17 mouse cellular contexts compared by ENCODE assay signal in the genomic region with DNA sequence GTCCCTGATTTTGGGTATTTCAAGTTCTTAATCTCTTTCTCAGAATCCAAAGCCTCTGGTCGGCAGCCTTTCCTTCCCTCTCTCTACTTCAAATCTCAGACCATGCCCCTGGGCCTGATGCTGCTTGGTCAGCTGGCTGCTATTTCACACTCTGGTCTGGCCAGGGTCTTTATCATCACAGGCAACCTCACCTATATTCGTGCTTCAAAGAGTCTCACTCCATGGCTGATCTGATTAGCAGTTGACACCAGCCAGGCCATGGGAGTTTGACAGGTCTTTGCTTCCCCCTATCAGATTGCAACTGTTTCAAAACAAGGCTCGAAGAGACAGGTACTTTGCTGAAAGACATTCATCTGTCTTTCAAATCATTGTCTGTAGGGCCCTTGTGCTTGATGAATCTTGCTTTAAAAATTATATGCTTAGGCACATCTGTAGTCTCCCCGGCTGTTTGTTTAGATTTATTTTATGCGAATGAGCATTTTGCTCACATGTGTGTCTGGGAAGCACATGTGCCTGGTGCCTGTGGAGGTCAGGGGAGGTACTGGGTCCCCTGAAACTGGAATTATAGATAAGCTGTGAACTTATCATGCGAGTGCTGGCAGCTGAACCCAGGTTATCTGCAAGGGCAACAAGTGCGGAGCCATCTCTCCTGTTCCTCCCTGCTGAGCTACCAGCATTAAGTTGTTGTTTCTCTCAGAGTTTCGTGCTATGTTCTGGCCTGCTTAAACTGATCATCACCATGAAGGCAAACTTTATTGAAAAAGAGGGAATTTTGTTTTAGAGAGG.
DNase-seq lines count a peak whose midpoint lies in the region; ATAC-seq and TF ChIP-seq lines count a peak whose summit lies in the region.
"Had no signal": no experiment of that assay in that cellular context is flagged by ENCODE, and none has a peak within 500 bp of the region (broad histone marks: within the 10 kb centered on the region; RNA-seq: fewer than 3 reads in every experiment).

No protein-coding gene starts in this region.

- peak overlapping the region; percentile 46 for H3K27ac ChIP-seq in gastrocnemius, adult 2 months
- H3K27ac ChIP-seq in liver, embryonic 11.5 days (ENCODE audit: low read depth, low read length) = no peak overlapping the region
- no peak overlapping the region for H3K27ac ChIP-seq in kidney, embryonic 16.5 days (ENCODE audit: low read length)
- H3K27ac ChIP-seq: hindbrain, embryonic 15.5 days; limb, embryonic 13.5 days; midbrain, embryonic 12.5 days had no signal

- H3K4me2 ChIP-seq in liver, embryonic 11.5 days = 0 out of 2 replicates have a peak overlapping the region, but pooled peaks have one; percentile 25
- peak overlapping the region; percentile 56 for H3K4me2 ChIP-seq in myocyte (ENCODE audit: low read depth)
- no peak overlapping the region for H3K4me2 ChIP-seq in kidney, embryonic 16.5 days (replicated peaks; ENCODE audit: low read depth, low read length)
- H3K4me2 ChIP-seq: hindbrain, embryonic 15.5 days; limb, embryonic 13.5 days; midbrain, embryonic 12.5 days had no signal

- H3K4me3 ChIP-seq in gastrocnemius, adult 2 months = peak overlapping the region; percentile 29
- peak overlapping the region; percentile 5 for H3K4me3 ChIP-seq in lung, adult 2 months (replicated peaks; ENCODE audit: extremely low read depth, low read depth, low read length)
- H3K4me3 ChIP-seq in liver, embryonic 11.5 days (ENCODE audit: low read depth, low read length) = no peak overlapping the region
- no peak overlapping the region for H3K4me3 ChIP-seq in myocyte
- no peak overlapping the region for H3K4me3 ChIP-seq in kidney, embryonic 16.5 days (ENCODE audit: low read length)
- H3K4me3 ChIP-seq: hindbrain, embryonic 15.5 days; limb, embryonic 13.5 days; midbrain, embryonic 12.5 days had no signal

- H3K36me3 ChIP-seq in liver, embryonic 11.5 days (ENCODE audit: control insufficient read depth, insufficient read depth, low read length) = no peaks in the 10 kb centered on the region
- H3K36me3 ChIP-seq in myocyte (ENCODE audit: control insufficient read depth, insufficient read depth) = no peaks in the 10 kb centered on the region
- no peaks in the 10 kb centered on the region for H3K36me3 ChIP-seq in kidney, embryonic 16.5 days (ENCODE audit: insufficient read depth, low read length)
- H3K36me3 ChIP-seq: hindbrain, embryonic 15.5 days; limb, embryonic 13.5 days; midbrain, embryonic 12.5 days had no signal

- no peaks in the 10 kb centered on the region for H3K9me3 ChIP-seq in liver, embryonic 11.5 days (ENCODE audit: control insufficient read depth, low read length)
- 0 out of 2 replicates have a peak, but pooled peaks cover under 1% of the 10 kb centered on the region for H3K9me3 ChIP-seq in kidney, embryonic 16.5 days (ENCODE audit: low read length)
- H3K9me3 ChIP-seq: hindbrain, embryonic 15.5 days had no signal

- no peak overlapping the region for H3ac ChIP-seq in myocyte (ENCODE audit: control insufficient read depth, insufficient read length)

- no peaks in the 10 kb centered on the region for H3K27me3 ChIP-seq in liver, embryonic 11.5 days (replicated peaks; ENCODE audit: control insufficient read depth, insufficient read depth, low read length)
- H3K27me3 ChIP-seq in myocyte (ENCODE audit: control insufficient read depth, insufficient read depth, insufficient read length) = no peaks in the 10 kb centered on the region
- no peaks in the 10 kb centered on the region for H3K27me3 ChIP-seq in kidney, embryonic 16.5 days (ENCODE audit: insufficient read depth, low read length)
- H3K27me3 ChIP-seq: CH12.LX; hindbrain, embryonic 15.5 days; midbrain, embryonic 12.5 days had no signal

- no peak overlapping the region for H3K9ac ChIP-seq in liver, embryonic 11.5 days (ENCODE audit: low read depth, low read length)
- H3K9ac ChIP-seq in kidney, embryonic 16.5 days (replicated peaks; ENCODE audit: low read length) = no peak overlapping the region
- H3K9ac ChIP-seq: hindbrain, embryonic 15.5 days; limb, embryonic 13.5 days; midbrain, embryonic 12.5 days had no signal

- peaks cover 2% of the 10 kb centered on the region; the same call in 1 of the 2 replicates for H3K4me1 ChIP-seq in lung, adult 2 months (ENCODE audit: control insufficient read depth, insufficient read depth, low read length)
- H3K4me1 ChIP-seq in liver, embryonic 11.5 days (replicated peaks; ENCODE audit: control insufficient read depth, insufficient read depth, low read length) = 0 out of 2 replicates have a peak, but pooled peaks cover 2% of the 10 kb centered on the region
- peaks cover 7% of the 10 kb centered on the region for H3K4me1 ChIP-seq in kidney, embryonic 16.5 days (ENCODE audit: insufficient read depth, low read length)
- H3K4me1 ChIP-seq: hindbrain, embryonic 15.5 days; midbrain, embryonic 12.5 days had no signal

- WGBS in lung, adult 2 months = 60% methylated on average over 8 of the region's 8 CpGs
- 36% methylated on average over 8 of the region's 8 CpGs for WGBS in liver, embryonic 11.5 days
- 67% methylated on average over 8 of the region's 8 CpGs for WGBS in kidney, embryonic 16.5 days

- no peak for TF ChIP-seq POLR2A in lung, adult 2 months (IDR thresholded peaks at IDR 0.05; ENCODE audit: borderline replicate concordance, extremely low read depth, low read depth, low read length)
- no peak for TF ChIP-seq POLR2A in myocyte (IDR thresholded peaks at IDR 0.05; ENCODE audit: insufficient read length, low read depth)

- intact Hi-C loops in gastrocnemius, adult 2 months (cut with DNase I) = no loop called here

- peaks cover 51% of the 10 kb centered on the region for H3K79me2 ChIP-seq in myocyte (ENCODE audit: control insufficient read depth, insufficient read depth)

- peak; percentile 92 for ATAC-seq in liver, embryonic 11.5 days (replicated peaks; ENCODE audit: low FRiP score)
- ATAC-seq in kidney, embryonic 16.5 days (ENCODE audit: low FRiP score, low TSS enrichment) = no peak

- no peak for TF ChIP-seq CTCF in gastrocnemius, adult 2 months (IDR thresholded peaks at IDR 0.05)
- TF ChIP-seq CTCF in lung, adult 2 months (IDR thresholded peaks at IDR 0.05; ENCODE audit: insufficient read depth, low read length) = no peak

- DNase-seq in gastrocnemius, adult 2 months = no peak
- DNase-seq in gastrocnemius, postnatal 25 days = no peak
- DNase-seq in lung, adult 2 months = no peak
- DNase-seq in lung, postnatal 25 days (ENCODE audit: low spot score) = no peak
- no peak for DNase-seq in liver, embryonic 11.5 days (ENCODE audit: low spot score)
- DNase-seq in kidney, postnatal 10 days = no peak
- DNase-seq: cerebellum, postnatal 14 days; kidney, adult 9 months; lung, postnatal 14 days; spleen, adult 18-20 months; thymus, postnatal 4 days had no signal

TF ChIP-seq in myocyte, 11 proteins besides CTCF, POLR2A, EP300 and RAD21:
- TF ChIP-seq E2F4 (IDR thresholded peaks at IDR 0.05; ENCODE audit: insufficient read depth) = no peak
- TF ChIP-seq POLR2AphosphoS2 (IDR thresholded peaks at IDR 0.05; ENCODE audit: insufficient read length, low read depth) = no peak
- TF ChIP-seq MAX (IDR thresholded peaks at IDR 0.05; ENCODE audit: low read depth) = no peak
- TF ChIP-seq TCF3 (IDR thresholded peaks at IDR 0.05; ENCODE audit: insufficient read length, low read depth) = no peak
- no peak for TF ChIP-seq CEBPB (IDR thresholded peaks at IDR 0.05; ENCODE audit: insufficient read depth, poor library complexity, severe bottlenecking)
- no peak for TF ChIP-seq REST (IDR thresholded peaks at IDR 0.05; ENCODE audit: insufficient read depth, insufficient read length)

Comparison
In these comparisons a context has a peak if more than half of its experiments do, and no peak if none do; other contexts are left out.
1. H3K4me3 ChIP-seq: peak in gastrocnemius, adult 2 months (single experiment) and lung, adult 2 months (single experiment); none in liver, embryonic 11.5 days (single experiment), myocyte (single experiment) and kidney, embryonic 16.5 days (single experiment).